Mouse (Mus musculus): Measurements from ENCODE around the gene Gdi1. TPM values are rescaled to one million over a fixed set of nuclear protein-coding genes. Genes with fewer than 3 reads are reported as not detected.

The Gdi1 gene
- polyA plus RNA-seq (2015; fragmentation: Nextera tagmentation; extraction: Ambion mirVana), result 731 and 768 TPM in 2 replicates

DNA sequence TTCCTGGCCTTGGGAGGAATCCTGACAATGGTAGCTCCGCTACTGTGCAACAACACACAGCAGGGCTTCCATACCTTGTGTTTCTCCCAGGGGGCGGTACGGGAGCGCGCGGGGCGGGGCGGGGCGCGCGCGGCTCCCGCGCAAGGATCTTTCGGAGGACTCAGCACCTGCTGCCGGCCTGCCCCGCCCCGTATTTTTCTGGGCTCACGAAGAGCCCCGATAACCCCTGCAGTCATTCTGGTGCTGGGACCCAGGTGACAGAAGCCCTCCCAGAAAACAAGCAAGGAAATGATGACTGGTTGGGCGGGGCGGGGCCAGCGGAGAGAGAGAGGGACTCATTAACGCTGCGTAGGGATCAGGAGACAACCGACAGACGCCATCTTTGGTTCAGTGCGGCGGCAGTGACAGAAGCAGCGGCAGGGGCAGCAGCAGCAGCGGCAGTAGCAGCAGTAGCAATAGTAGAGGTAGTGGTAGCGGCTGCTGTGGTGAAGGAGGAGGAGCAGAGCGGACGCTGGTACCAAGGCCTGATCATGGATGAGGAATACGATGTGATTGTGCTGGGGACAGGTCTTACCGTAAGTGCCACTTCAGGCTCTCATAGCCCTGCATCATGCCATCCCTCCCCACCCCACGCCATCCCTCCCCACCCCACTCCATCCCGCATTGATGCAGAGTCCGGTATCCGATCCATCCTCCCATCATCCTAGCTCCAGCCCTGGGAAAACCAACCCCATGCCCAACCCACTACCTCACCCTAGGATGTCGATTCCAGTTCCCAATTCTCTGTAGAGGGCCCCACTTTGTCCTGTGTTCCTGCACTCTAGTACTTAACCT, at the start of gene Gdi1:
Gene Gdi1, plus strand, starts transcription at position 132 of the 834 bp plus-strand sequence.
- Histone ChIP-seq H3K9me3 (replicated peaks) (no peaks in the 10 kb centered on the region), H3K9ac (peak within 1 kb of the TSS; percentile 78), H3K4me3 (peak within 1 kb of the TSS; percentile 65), H3K4me1 (peaks cover 24% of the 10 kb centered on the region), H3K36me3 (ENCODE audit: poor library complexity, severe bottlenecking) (peaks cover 70% of the 10 kb centered on the region), H3K27me3 (no peaks in the 10 kb centered on the region), H3K27ac (peak within 1 kb of the TSS; percentile 94), H3K4me2 (peak within 1 kb of the TSS; percentile 67)
- 19% methylated on average over 39 of the region's 41 CpGs for WGBS
- peak; percentile 90 for ATAC-seq

DNA sequence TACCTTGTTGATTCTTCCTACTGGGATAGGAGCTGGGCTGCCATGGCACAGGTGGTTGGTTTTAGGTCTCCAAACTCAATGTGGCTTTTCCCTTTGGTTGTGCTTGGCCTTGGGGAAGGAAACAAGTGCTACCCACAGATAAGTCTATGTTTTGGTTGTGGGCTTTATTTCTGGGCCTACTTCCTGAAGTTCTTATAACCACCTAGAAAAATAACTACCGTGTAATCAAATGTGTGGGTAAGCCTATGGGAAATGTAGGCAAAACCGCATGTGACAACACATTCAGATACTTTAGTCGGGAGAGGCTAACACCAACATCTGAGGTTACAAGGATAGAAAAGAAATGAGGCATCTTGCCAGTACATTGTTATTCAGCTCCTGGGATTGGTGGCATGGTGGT, 47.1 kb upstream of the Gdi1 start:
- Histone ChIP-seq H3K9ac (no peak overlapping the region), H3K36me3 (ENCODE audit: poor library complexity, severe bottlenecking) (peaks cover 7% of the 10 kb centered on the region; the same call in 1 of the 2 replicates), H3K4me3 (no peak overlapping the region), H3K4me1 (peaks cover 7% of the 10 kb centered on the region), H3K9me3 (replicated peaks) (no peaks in the 10 kb centered on the region), H3K27me3 (no peaks in the 10 kb centered on the region), H3K4me2 (no peak overlapping the region), H3K27ac (no peak overlapping the region)
- ATAC-seq, result no peak
- WGBS, result 93% methylated on average over 3 of the region's 3 CpGs

DNA sequence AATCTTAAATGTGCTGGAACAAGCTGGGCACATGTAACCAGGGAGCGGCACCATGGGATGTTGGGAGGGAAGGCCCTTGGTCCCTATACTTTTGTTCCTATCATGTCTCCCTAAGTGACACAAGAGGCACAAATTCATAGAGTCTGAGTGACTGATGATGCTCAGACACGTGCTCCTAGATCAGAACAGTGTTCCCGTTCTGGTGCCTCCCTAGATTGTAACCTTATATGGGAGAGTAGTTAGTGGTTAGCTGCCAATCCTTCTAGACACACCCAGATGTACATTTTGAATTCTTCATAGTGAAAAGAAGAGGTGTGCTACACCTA, 35.1 kb upstream of the Gdi1 start:
- 37% methylated on average over 3 of the region's 3 CpGs for WGBS
- peak overlapping the region; percentile 96 for H3K27ac ChIP-seq
- H3K4me1 ChIP-seq, result peaks cover 11% of the 10 kb centered on the region; the same call in 1 of the 2 replicates
- peaks cover 12% of the 10 kb centered on the region; the same call in 1 of the 2 replicates for H3K36me3 ChIP-seq (ENCODE audit: poor library complexity, severe bottlenecking)
- peak overlapping the region; percentile 58 for H3K4me2 ChIP-seq
- H3K9me3 ChIP-seq (replicated peaks), result no peaks in the 10 kb centered on the region
- peak; percentile 26 for ATAC-seq
- H3K27me3 ChIP-seq, result no peaks in the 10 kb centered on the region
- H3K9ac ChIP-seq, result peak overlapping the region; percentile 64
- peak overlapping the region; percentile 59 for H3K4me3 ChIP-seq

DNA sequence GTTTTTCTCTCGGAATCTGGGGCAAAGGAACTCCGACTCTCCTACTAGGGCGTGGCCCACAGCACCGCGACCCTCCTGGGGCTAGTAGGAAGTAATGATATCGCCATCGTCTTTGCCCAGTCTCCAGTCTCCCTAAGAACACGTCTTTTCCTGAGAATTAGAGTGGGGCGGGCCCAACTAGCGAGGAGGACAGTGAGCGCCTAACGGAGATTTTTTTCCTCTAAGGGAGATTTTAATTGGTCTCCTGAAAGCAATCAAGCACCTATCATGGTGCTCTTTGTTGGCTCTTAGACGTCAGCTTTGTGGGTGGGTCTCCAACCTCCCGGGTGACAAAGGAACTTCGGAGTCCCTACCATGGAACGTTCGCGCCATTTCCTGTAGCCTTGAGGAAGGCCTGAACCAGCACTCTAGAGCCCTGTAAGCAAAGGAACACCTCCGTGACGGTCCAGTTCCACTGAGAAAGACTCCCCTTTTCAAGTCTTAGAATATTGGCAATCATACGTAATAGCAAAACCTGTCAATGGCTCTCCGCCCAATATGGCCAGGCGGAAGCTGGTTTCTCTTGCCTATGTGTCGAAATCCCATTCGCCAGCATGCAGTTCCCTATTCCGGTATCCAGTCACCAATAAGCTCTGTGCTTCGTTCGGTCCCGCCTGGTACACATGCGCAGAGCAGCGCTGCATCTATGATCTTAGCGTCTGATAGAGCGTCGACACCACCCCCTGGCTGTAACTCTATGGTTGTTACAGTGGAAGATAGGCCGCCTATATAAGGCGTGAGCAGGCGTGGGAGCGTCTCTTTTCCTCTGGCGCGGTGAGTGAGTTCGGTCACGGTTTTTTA, 34.5 kb upstream of the Gdi1 start, which contains the start of gene Rpl10:
Gene Rpl10, plus strand, starts transcription at position 751 of the 840 bp plus-strand sequence.
- WGBS, result 17% methylated on average over 42 of the region's 42 CpGs
- H3K36me3 ChIP-seq (ENCODE audit: poor library complexity, severe bottlenecking), result peaks cover 12% of the 10 kb centered on the region; the same call in 1 of the 2 replicates
- H3K4me3 ChIP-seq, result peak within 1 kb of the TSS; percentile 59
- ATAC-seq, result peak; percentile 97
- peak within 1 kb of the TSS; percentile 96 for H3K27ac ChIP-seq
- H3K4me1 ChIP-seq, result peaks cover 11% of the 10 kb centered on the region; the same call in 1 of the 2 replicates
- no peaks in the 10 kb centered on the region for H3K9me3 ChIP-seq (replicated peaks)
- no peaks in the 10 kb centered on the region for H3K27me3 ChIP-seq
- H3K4me2 ChIP-seq, result peak within 1 kb of the TSS; percentile 66
- peak within 1 kb of the TSS; percentile 81 for H3K9ac ChIP-seq

DNA sequence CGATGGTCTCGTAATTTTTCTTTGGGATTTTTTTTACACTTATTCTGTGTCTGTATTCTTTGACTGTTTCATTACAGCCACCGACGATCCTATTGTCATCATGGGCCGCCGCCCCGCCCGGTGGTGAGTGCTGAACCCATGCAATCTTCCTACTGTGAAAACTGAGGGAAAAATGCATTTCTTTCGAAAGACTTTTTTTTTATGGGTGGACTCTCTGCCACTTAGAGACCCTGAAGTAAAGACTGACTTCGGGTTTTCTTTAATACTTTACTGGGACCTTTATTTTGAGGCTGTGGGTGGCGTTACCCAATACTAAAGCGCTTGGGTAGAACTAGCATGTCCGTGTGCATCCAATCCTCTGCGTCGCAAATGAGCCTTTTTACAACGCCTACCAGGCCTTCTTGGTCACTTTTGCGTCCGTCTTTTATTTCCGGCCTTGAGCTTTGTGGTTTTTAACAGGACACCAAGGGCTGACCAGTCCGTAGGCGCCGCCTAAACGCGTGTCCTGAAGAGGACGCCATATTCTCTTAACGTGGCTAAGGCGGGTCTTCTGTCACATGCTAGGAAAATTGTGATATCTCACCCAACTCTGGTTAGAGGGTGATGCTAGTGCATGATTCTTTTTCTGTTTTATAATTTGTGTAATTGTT, 33.8 kb upstream of the Gdi1 start:
- H3K9ac ChIP-seq, result peak overlapping the region; percentile 81
- ATAC-seq, result no peak
- no peaks in the 10 kb centered on the region for H3K9me3 ChIP-seq (replicated peaks)
- 16% methylated on average over 27 of the region's 27 CpGs for WGBS
- peak overlapping the region; percentile 66 for H3K4me2 ChIP-seq
- H3K4me1 ChIP-seq, result peaks cover 11% of the 10 kb centered on the region; the same call in 1 of the 2 replicates
- no peak overlapping the region; the same call in 1 of the 2 replicates for H3K27ac ChIP-seq
- peak overlapping the region; percentile 59 for H3K4me3 ChIP-seq
- no peaks in the 10 kb centered on the region for H3K27me3 ChIP-seq
- peaks cover 12% of the 10 kb centered on the region; the same call in 1 of the 2 replicates for H3K36me3 ChIP-seq (ENCODE audit: poor library complexity, severe bottlenecking)

DNA sequence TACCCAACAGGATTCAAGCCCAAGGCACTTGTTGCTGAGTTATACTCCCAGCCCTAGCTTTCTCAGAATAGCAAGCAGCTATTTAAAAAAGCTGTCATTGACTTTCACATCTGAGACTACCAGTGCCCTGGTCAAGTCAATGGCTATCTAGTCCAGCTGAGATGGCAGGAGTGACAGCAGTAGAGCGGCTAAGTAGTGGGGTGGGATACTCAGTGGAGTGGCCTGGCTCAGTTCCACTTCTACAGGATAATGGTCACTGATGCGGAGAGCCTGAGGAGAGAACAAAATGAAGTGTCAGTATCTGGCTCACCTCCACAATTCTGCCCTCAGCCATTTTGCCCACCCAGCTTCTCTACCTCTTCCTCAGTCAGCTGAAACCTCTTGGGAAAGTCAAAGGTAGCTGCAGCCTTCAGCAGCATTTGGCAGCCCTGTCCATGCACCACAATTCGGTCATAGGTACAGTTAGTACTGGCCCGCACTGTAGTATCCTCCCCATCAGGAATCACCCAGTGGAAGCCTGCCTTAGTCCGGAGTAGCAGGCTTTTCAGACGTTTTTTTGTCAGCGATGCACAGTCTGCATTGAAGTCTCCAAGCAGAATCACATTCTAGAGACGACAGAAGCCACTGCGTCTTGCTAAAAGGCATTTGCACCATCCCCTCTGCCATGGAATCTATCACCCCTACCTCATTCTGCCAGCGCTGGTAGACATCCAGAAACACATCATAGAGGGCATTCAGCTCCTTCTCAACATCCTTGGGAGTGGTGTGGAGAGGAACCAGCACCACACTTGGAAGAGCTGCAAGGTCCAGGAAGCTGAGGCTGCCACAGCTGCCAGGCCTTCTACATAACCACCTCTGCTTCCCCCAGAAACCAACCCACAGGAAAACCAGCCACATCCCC, 31.1 kb upstream of the Gdi1 start:
- Histone ChIP-seq H3K4me2 (no peak overlapping the region), H3K27me3 (no peaks in the 10 kb centered on the region), H3K9me3 (replicated peaks) (no peaks in the 10 kb centered on the region), H3K27ac (no peak overlapping the region), H3K9ac (no peak overlapping the region), H3K36me3 (ENCODE audit: poor library complexity, severe bottlenecking) (peaks cover 12% of the 10 kb centered on the region; the same call in 1 of the 2 replicates), H3K4me3 (no peak overlapping the region), H3K4me1 (peaks cover 11% of the 10 kb centered on the region; the same call in 1 of the 2 replicates)
- no peak for ATAC-seq
- 29% methylated on average over 10 of the region's 10 CpGs for WGBS

DNA sequence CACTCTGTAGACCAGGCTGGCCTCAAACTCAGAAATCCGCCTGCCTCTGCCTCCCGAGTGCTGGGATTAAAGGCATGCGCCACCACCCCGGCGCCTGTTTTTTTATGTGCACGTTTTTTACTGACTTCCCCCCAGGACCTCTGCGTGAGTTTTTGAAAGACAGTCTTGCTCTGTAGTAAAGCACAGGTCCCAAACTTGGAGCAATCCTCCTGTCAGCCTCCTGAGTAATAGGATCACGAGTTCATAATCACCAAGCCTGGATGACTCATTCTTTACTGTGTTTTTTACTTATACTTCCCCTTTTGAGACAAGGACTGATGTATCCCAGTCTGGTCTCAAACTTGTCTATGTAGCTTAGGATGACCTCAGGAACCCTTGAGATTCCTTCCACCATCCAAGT, 26.9 kb upstream of the Gdi1 start:
- peaks cover 6% of the 10 kb centered on the region; the same call in 1 of the 2 replicates for H3K36me3 ChIP-seq (ENCODE audit: poor library complexity, severe bottlenecking)
- ATAC-seq, result no peak
- no peaks in the 10 kb centered on the region for H3K27me3 ChIP-seq
- no peak overlapping the region for H3K4me3 ChIP-seq
- no peak overlapping the region for H3K27ac ChIP-seq
- H3K4me2 ChIP-seq, result no peak overlapping the region
- no peak overlapping the region for H3K9ac ChIP-seq
- 0 out of 2 replicates have a peak, but pooled peaks cover 7% of the 10 kb centered on the region for H3K4me1 ChIP-seq
- no peaks in the 10 kb centered on the region for H3K9me3 ChIP-seq (replicated peaks)
- 75% methylated on average over 8 of the region's 8 CpGs for WGBS

DNA sequence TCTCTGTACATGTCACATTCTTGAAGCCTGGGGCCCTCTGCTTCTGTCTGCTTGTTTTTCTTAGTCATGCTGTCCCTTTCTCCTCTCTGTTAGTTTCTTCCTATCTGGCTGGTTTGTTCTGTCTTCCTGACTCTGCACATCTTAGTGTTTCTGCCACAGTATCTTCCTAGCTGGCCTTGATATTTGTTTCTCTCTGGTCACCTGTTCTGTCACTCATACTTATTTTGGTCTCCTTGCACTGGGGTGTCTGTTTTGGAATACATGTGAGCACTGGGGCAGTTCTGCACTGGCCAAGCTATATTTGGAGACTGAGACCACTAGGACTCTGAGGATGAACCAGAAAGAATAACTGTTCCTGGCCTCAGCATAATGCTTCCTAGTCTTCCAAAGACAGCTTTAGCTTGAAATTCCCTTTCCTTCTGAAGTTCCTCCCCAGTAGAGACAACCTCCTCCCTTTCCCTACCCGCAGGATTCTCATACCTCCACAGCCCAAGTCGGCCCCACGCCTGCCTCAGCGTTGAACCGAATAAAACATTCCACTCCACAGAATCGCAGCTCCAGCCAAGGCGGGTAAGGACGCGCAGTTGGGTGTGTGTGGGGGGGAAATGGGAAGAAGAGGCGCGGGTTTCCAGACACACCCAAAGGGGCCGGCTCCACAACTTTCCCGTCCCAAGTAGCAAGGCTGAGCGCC, 23.6 kb upstream of the Gdi1 start:
- Histone ChIP-seq H3K4me1 (peaks cover 17% of the 10 kb centered on the region), H3K36me3 (ENCODE audit: poor library complexity, severe bottlenecking) (no peaks in the 10 kb centered on the region), H3K9me3 (replicated peaks) (no peaks in the 10 kb centered on the region), H3K27ac (no peak overlapping the region), H3K27me3 (no peaks in the 10 kb centered on the region), H3K4me3 (peak overlapping the region; percentile 57), H3K4me2 (peak overlapping the region; percentile 72), H3K9ac (peak overlapping the region; percentile 82)
- ATAC-seq, result no peak
- 17% methylated on average over 14 of the region's 14 CpGs for WGBS

DNA sequence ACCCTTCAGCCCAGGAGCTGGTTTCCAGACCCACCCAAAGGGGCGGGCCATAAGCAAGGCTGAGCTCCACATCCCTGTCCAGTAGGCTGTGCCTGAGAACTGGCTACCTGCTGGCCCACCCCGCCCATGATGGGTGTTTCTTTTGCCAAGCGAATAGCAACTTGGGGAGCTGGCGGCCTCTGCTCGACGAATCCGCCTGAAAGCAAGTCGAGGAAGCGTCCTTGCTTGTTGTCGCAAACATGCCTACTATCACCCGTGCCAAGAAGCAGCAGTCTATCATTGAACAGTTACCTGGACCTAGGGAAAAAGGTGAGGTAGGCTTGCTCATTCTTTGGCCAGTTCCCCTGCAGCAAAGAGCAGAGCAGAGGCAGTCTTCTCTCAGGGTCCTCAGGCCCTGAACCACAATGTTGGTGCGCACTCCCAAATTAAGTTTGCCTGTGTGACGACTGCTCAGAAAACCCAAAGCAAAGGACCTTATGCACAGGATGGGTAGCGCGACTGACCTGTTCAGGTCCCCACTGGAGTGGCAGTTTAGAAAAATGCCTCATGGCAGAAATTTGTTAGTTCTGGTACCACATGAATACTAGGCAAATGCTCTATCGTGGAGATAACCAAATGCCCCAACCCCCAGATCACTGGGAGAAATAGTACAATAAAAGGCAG, 22.9 kb upstream of the Gdi1 start, which contains the start of the genes Taz and Dnase1l1:
Gene Taz, plus strand, starts transcription at position 181 of the 663 bp plus-strand sequence.
Gene Dnase1l1, minus strand, starts transcription at position 606 of the 663 bp plus-strand sequence.
- peak; percentile 63 for ATAC-seq
- peak within 1 kb of the TSS; percentile 78 for H3K27ac ChIP-seq
- no peaks in the 10 kb centered on the region for H3K9me3 ChIP-seq (replicated peaks)
- H3K36me3 ChIP-seq (ENCODE audit: poor library complexity, severe bottlenecking), result no peaks in the 10 kb centered on the region
- H3K9ac ChIP-seq, result peak within 1 kb of the TSS; percentile 82
- peak within 1 kb of the TSS; percentile 57 for H3K4me3 ChIP-seq
- peaks cover 17% of the 10 kb centered on the region for H3K4me1 ChIP-seq
- peak within 1 kb of the TSS; percentile 72 for H3K4me2 ChIP-seq
- WGBS, result 13% methylated on average over 16 of the region's 16 CpGs
- no peaks in the 10 kb centered on the region for H3K27me3 ChIP-seq
